Mouse (Mus musculus) liver, adult 2 months (tissue): ENCODE data around the gene Odf4.

Source experiments
- CTCF ChIP-seq: fragments of 200-500 bp; IDR thresholded peaks from 2 replicates; pipeline ENCODE4 v1.5.1; 2011; ENCODE audit warnings: low read depth, low read length, control low read depth
- POLR2A ChIP-seq: fragments of 200-500 bp; IDR thresholded peaks from 2 replicates; pipeline ENCODE4 v1.6.1; 2011; ENCODE audit warnings: low read length, control low read depth; ENCODE audit not compliant: insufficient read depth; ENCODE audit errors: extremely low read depth

GRCm38 (mm10) chr11:68929947-68930346, 3.1 kb upstream of the Odf4 start:
- TF ChIP-seq POLR2A (no peak), CTCF (no peak)
